Mouse (Mus musculus) thymus, postnatal 4 days (tissue): ENCODE results near the gene Bpgm.

Source experiments
- DNase-seq: peaks from one replicate; pipeline ENCODE4 v3.0.0; 2021

Bpgm gene

DNA sequence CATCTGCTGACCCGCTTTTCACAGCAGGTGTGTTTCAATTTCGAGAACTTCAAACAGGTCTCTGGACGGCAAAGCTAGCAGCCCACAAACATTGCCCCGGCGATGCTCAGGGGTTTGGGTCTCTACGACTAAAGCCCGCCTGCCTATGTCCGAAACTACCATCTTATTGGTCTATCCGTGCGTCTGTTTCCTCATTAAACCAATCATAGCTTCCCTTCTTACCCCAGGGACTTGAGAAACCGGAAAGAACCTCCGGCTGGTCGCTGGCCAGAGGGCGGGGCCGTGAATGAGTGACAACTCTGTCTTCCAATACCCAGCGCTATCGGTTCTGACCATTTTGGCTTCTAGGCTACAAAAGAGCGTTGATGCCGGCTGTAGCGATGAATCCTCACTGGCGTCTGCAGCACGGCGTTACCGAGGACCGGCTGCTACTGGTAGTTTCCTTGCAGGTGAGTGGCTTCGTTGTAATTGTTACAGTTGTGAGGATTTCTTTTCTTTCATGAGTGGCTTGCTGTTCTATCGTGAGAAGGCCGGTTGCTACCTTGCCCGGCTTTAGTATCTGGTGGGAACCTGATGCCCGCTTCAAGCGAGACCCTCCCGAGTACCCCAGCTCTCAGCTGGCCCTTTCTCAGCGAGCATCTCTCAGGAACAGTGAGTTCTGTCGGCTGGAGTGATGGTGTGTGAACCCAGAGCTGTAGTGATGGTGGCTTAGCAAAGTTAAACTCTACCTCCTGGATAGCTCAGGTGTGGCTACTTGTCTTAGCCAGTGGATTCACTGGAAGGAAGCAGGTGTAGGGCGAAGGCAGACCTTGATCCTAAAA lies at the start of gene Bpgm:
TSS of gene Bpgm (plus strand) at position 234 of the 821 bp plus-strand sequence.
- peak; percentile 98 for DNase-seq

GRCm38 (mm10) chr6:34439006-34439405 lies 37.0 kb upstream of the Bpgm start:
- DNase-seq = no peak

GRCm38 (mm10) chr6:34441556-34442257 lies 34.3 kb upstream of the Bpgm start:
- DNase-seq = peak; percentile 10

DNA sequence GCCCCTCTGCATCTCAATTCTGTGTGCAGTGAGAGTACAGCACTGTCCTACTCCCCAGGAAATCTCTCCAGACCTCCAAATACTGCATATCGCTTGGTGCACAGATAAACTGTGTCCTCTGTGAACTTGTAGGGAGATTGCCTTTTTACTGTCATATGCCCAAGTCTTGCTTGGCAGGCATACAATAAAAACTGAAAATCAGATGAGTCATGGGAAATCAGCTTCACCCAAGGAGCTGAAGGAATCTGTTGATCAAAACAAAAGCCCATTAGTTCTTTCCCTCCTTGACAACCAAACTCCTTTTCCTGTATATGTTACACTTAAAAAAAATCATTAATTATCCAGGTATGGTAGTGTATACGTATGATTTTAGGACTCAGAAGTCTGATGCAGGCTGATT lies 32.2 kb upstream of the Bpgm start:
- no peak for DNase-seq

- peak; percentile 86 for DNase-seq
These were observed 28.0 kb upstream of the Bpgm start for GRCm38 (mm10) chr6:34447961-34448360.

DNA sequence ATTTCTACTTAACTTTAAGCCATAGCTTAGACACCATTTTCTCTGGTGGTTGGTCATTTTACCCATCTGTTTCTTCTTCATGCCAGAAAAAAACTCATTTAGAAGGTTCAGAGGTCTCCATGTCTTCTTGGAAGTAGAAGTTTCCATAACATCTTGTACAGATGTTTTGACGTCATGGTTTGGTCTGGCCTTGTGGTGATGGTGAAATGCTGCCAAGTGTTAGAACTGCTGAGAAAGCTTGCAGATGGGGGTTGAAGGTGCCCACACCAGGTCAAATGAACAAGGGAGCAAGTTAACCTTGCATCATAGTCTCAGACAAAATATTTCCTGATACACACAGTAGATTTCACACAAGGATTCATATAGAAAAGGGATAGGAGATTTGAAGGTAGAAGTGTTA lies 27.3 kb upstream of the Bpgm start:
- peak; percentile 9 for DNase-seq

GRCm38 (mm10) chr6:34452963-34453770 lies 22.8 kb upstream of the Bpgm start:
- no peak for DNase-seq

GRCm38 (mm10) chr6:34459456-34459855 lies 16.6 kb upstream of the Bpgm start:
- DNase-seq = no peak

GRCm38 (mm10) chr6:34460651-34461050 lies 15.4 kb upstream of the Bpgm start:
- no peak for DNase-seq

GRCm38 (mm10) chr6:34463582-34463981 lies 12.4 kb upstream of the Bpgm start:
- DNase-seq = no peak

- DNase-seq = no peak
These were observed 4.4 kb upstream of the Bpgm start for GRCm38 (mm10) chr6:34471434-34472110.

DNA sequence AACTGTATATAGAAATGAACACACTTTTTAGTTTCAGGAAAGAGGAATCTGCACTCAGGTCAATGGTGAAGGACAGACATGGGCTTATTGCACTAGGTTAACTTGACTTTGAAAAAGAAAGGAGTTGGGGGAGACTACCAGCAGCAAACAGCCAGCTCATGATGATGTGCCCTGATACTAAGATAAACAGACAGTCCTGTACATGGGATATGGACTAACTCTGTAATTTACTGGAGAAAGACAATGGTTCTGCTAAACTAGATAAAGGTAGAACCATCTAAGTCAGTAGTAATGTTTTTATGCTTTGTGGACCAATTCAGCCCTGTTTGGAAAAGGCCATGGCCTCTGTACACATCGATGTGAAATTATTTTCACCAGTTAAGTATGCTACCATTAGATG lies 2.7 kb upstream of the Bpgm start:
- DNase-seq = no peak

- DNase-seq = no peak
These were observed 2.0 kb upstream of the Bpgm start for GRCm38 (mm10) chr6:34474031-34474430.

GRCm38 (mm10) chr6:34475391-34475790 lies 616 bp upstream of the Bpgm start:
- no peak for DNase-seq

DNA sequence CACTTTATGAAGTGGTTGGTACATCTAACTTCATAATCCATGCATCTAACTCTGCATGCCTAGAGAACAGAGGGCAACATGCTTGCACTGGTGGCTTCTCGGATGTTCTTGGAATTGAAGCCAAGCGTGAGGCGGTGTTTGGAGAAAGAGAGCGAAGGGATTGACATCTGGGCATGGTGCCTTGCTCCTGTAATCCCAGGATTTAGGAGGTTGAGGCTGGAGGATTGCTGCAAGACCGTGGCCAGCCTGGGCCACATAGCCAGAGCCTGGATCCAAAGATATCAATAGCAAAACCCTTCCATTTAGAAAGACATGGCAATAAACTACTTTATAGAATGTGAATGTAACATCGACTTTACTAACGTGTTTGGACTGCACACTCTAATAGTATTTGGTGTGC lies 2.0 kb downstream of the Bpgm start:
- no peak for DNase-seq

DNA sequence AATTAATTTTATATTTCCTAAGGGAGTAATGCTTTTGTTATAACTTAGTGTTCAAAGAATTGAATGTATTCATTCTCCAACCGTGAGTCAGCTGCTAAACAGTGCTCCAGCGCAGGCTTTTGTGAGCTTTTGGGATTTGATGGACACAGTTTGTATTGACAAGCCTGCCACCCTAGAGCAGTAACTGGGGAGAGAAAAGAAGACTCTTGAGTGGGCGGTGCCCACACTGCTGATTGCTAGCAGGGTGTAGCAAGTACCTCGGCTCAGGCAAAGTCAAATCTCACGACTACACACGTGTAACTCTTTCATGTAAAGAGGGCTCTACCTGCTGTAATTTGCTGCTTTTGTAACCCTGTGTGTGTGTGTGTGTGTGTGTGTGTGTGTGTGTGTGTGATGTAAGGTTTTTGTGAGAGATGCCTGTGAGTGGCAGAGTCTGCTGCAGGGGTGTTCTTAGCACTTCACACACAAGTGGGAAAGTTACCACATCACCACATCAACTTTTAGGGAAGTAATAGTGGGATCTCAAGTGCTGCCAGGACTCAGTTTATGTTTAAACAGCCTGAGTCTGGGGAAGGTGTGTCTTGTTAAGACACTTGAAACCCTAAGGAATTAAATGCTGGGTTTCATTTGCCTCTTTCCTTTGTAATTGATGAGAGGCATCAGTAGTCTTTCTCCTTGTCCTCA lies 2.8 kb downstream of the Bpgm start:
- no peak for DNase-seq

- no peak for DNase-seq
These were observed 3.5 kb downstream of the Bpgm start for GRCm38 (mm10) chr6:34479531-34479930.

DNA sequence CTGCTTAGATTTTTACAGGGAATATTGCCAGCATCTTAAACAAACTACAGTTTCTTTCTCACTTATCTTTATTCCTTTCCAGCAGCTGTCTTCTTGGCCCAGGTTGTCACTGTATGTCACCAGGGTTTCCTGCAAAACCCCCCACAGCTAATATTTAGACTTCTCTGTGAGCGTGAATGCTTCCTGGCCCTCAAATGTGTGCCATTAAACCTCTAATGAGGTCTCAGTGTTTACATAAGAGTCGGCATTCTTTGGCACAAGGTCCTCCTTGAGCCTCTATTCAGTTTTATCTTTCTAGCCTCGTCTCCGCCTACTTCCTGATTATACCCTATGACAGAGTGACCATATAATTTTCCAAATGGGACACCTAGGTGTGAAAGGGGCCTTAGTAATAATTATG lies 4.7 kb downstream of the Bpgm start:
- no peak for DNase-seq

- no peak for DNase-seq
These were observed 5.3 kb downstream of the Bpgm start for GRCm38 (mm10) chr6:34481349-34481748.

DNA sequence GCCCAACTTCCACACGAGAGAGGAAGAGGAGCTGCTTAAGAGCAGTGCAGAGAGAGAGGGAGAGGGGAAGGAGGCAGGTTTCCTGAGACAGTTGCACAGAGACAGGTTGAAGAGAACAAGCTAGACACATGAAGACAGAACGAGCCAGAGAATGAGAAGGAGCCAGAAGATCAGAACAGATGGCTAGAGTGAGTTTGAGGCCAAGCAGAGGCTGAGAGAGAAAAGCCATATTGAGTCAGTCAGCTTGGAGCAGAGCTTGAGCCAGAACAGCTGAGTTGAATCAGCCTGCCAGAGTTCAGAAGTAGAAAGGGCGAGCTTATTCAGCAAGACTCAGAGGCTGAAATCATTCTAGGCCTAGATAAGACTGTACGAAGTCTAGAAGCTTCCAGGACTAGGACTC lies 6.8 kb downstream of the Bpgm start:
- DNase-seq = no peak

- no peak for DNase-seq
These were observed 7.4 kb downstream of the Bpgm start for GRCm38 (mm10) chr6:34483390-34483789.

GRCm38 (mm10) chr6:34483811-34484210 lies 7.8 kb downstream of the Bpgm start:
- no peak for DNase-seq
